Mouse (Mus musculus) lung, postnatal 0 days (tissue): ENCODE data around the gene Arhgap21.

Experiments used
- CTCF ChIP-seq: IDR thresholded peaks from 2 replicates; pipeline ENCODE4 v1.5.1; 2016; ENCODE audit warnings: antibody characterized with exemption, mild to moderate bottlenecking
- EP300 ChIP-seq: IDR thresholded peaks from 2 replicates; pipeline ENCODE4 v1.6.1; 2016; ENCODE audit warnings: antibody characterized with exemption, mild to moderate bottlenecking, control low read depth

- TF ChIP-seq CTCF = no peak
- no peak for TF ChIP-seq EP300
Measured at GRCm38 (mm10) chr2:20928454-20928853, 40.2 kb downstream of the Arhgap21 start.
